Mouse (Mus musculus): ENCODE data around the gene Gipc3. TPM values are rescaled to one million over a fixed set of nuclear protein-coding genes. Genes with fewer than 3 reads are reported as not detected.
A peak's percentile ranks its signal among the peaks of the same experiment; 100 is the strongest.

The Gipc3 gene
- polyA plus RNA-seq, 2 experiments: 0.01 TPM; not detected in 1

GRCm38 (mm10) chr10:81344421-81345161 lies 1.5 kb upstream of the Gipc3 start:
- H3K9ac ChIP-seq (replicated peaks): no peak overlapping the region
- WGBS (ENCODE audit: insufficient replicate concordance): 41% methylated on average over 8 of the region's 8 CpGs
- H3K9me3 ChIP-seq (ENCODE audit: control insufficient read depth, low read length): no peaks in the 10 kb centered on the region
- no peak overlapping the region for H3K4me3 ChIP-seq (ENCODE audit: insufficient read depth in 1 of 2, low read depth in 2 of 2, low read length in 2 of 2)
- peaks cover 41% of the 10 kb centered on the region for H3K27me3 ChIP-seq (ENCODE audit: control insufficient read depth, insufficient read depth, low read length)
- no peak for DNase-seq (ENCODE audit: low read depth in 3 of 3, low spot score in 3 of 3)
- ATAC-seq (ENCODE audit: insufficient read depth): no peak
- no peak overlapping the region for H3K27ac ChIP-seq
- H3K36me3 ChIP-seq (replicated peaks; ENCODE audit: control insufficient read depth, insufficient read depth, low read depth): peaks cover 4% of the 10 kb centered on the region
- H3K4me1 ChIP-seq (replicated peaks; ENCODE audit: control insufficient read depth in 2 of 2, insufficient read depth in 2 of 2, low read length in 1 of 2): peaks cover 28 to 29% of the 10 kb centered on the region in 2 experiments
- TF ChIP-seq CTCF (IDR thresholded peaks at IDR 0.05; ENCODE audit: low read depth) (peak; percentile 47), EP300 (IDR thresholded peaks at IDR 0.05; ENCODE audit: low read depth) (no peak)
- H3K4me2 ChIP-seq (ENCODE audit: low read depth): no peak overlapping the region

GRCm38 (mm10) chr10:81341333-81341949 lies 1.6 kb downstream of the Gipc3 start:
- no peak overlapping the region for H3K9ac ChIP-seq (replicated peaks)
- no peaks in the 10 kb centered on the region for H3K36me3 ChIP-seq (replicated peaks; ENCODE audit: control insufficient read depth, insufficient read depth, low read depth)
- H3K27ac ChIP-seq: no peak overlapping the region
- H3K9me3 ChIP-seq (ENCODE audit: control insufficient read depth, low read length): no peaks in the 10 kb centered on the region
- H3K4me3 ChIP-seq (ENCODE audit: insufficient read depth in 1 of 2, low read depth in 2 of 2, low read length in 2 of 2): no peak overlapping the region
- DNase-seq (ENCODE audit: low read depth in 3 of 3, low spot score in 3 of 3) (no peak), ATAC-seq (ENCODE audit: insufficient read depth) (no peak)
- H3K4me2 ChIP-seq (ENCODE audit: low read depth): no peak overlapping the region
- WGBS (ENCODE audit: insufficient replicate concordance): 36% methylated on average over 16 of the region's 16 CpGs
- peaks cover 41% of the 10 kb centered on the region for H3K27me3 ChIP-seq (ENCODE audit: control insufficient read depth, insufficient read depth, low read length)
- TF ChIP-seq CTCF (IDR thresholded peaks at IDR 0.05; ENCODE audit: low read depth) (peak; percentile 91), EP300 (IDR thresholded peaks at IDR 0.05; ENCODE audit: low read depth) (no peak)
- H3K4me1 ChIP-seq (replicated peaks; ENCODE audit: control insufficient read depth in 2 of 2, insufficient read depth in 2 of 2, low read length in 1 of 2): peaks cover 9 to 12% of the 10 kb centered on the region in 2 experiments

- Histone ChIP-seq H3K27ac (no peak overlapping the region), H3K9ac (replicated peaks) (no peak overlapping the region), H3K4me2 (ENCODE audit: low read depth) (no peak overlapping the region), H3K36me3 (replicated peaks; ENCODE audit: control insufficient read depth, insufficient read depth, low read depth) (no peaks in the 10 kb centered on the region), H3K27me3 (ENCODE audit: control insufficient read depth, insufficient read depth, low read length) (peaks cover 41% of the 10 kb centered on the region), H3K9me3 (ENCODE audit: control insufficient read depth, low read length) (no peaks in the 10 kb centered on the region), H3K4me1 (replicated peaks; ENCODE audit: control insufficient read depth in 2 of 2, insufficient read depth in 2 of 2, low read length in 1 of 2) (peaks cover 8 to 12% of the 10 kb centered on the region in 2 experiments), H3K4me3 (ENCODE audit: insufficient read depth in 1 of 2, low read depth in 2 of 2, low read length in 2 of 2) (no peak overlapping the region)
- TF ChIP-seq EP300 (IDR thresholded peaks at IDR 0.05; ENCODE audit: low read depth): no peak
- no peak for TF ChIP-seq CTCF (IDR thresholded peaks at IDR 0.05; ENCODE audit: low read depth)
- ATAC-seq (ENCODE audit: insufficient read depth) (peak; percentile 50; the same call in 1 of the 2 replicates), DNase-seq (ENCODE audit: low read depth in 3 of 3, low spot score in 3 of 3) (no peak)
- 35% methylated on average over 17 of the region's 17 CpGs for WGBS (ENCODE audit: insufficient replicate concordance)
These were observed 2.3 kb downstream of the Gipc3 start for GRCm38 (mm10) chr10:81340551-81341332.

DNA sequence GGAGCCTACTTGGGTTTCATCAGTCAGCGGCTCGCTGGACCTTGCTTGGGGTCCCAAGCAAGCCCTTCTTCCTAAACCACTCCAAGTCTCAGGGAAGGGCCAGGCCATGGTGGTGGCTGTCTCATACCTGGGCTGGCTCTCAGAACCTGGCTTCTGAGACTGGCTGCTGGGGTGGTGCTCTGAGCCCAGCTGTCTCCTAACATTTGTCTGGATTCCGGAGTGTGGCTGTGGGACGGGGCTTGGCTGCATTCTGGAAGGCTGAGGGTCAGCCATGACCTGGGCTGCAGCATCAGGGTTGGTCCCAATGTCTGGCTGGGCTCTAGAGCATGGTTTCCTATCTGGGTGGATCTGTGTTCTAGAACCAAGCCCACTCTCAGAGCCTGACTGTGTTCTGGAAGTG lies 6.5 kb downstream of the Gipc3 start:
- H3K9ac ChIP-seq (replicated peaks): no peak overlapping the region

More for the DNA sequence above, 6.5 kb downstream of the Gipc3 start:
- no peak for DNase-seq (ENCODE audit: low read depth in 3 of 3, low spot score in 3 of 3)
- WGBS (ENCODE audit: insufficient replicate concordance): 75% methylated on average over 4 of the region's 4 CpGs
- H3K9me3 ChIP-seq (ENCODE audit: control insufficient read depth, low read length): no peaks in the 10 kb centered on the region
- no peak overlapping the region for H3K4me3 ChIP-seq (ENCODE audit: insufficient read depth in 1 of 2, low read depth in 2 of 2, low read length in 2 of 2)
- H3K27ac ChIP-seq: no peak overlapping the region
- H3K27me3 ChIP-seq (ENCODE audit: control insufficient read depth, insufficient read depth, low read length): peaks cover 1% of the 10 kb centered on the region
- no peak for TF ChIP-seq EP300 (IDR thresholded peaks at IDR 0.05; ENCODE audit: low read depth)
- TF ChIP-seq CTCF (IDR thresholded peaks at IDR 0.05; ENCODE audit: low read depth): no peak
- H3K4me1 ChIP-seq (replicated peaks; ENCODE audit: control insufficient read depth in 2 of 2, insufficient read depth in 2 of 2, low read length in 1 of 2): peaks cover 8 to 12% of the 10 kb centered on the region in 2 experiments
- no peak overlapping the region for H3K4me2 ChIP-seq (ENCODE audit: low read depth)
- ATAC-seq (ENCODE audit: insufficient read depth): no peak
- H3K36me3 ChIP-seq (replicated peaks; ENCODE audit: control insufficient read depth, insufficient read depth, low read depth): no peaks in the 10 kb centered on the region

Measured in liver, embryonic 14.5 days (tissue).